Mouse (Mus musculus) macrophage (primary cell): Measurements from ENCODE around the gene Riox1. TPM values are rescaled to one million over a fixed set of nuclear protein-coding genes. Genes with fewer than 3 reads are reported as not detected.

Experiments used
- polyA plus RNA-seq: library from polyadenylated mRNA; stranded (reverse); fragments of 250-400 nt; gene quantifications from 3 replicates; pipeline ENCODE4 v1.2.4, GENCODE M21; 2018; ENCODE audit warnings: inconsistent platforms

Gene Riox1
- polyA plus RNA-seq, 1 experiment from 2014 or later = 3.4 TPM

Other genes starting within 250 kb of the Riox1 start
- not detected in 3 replicates for gene Papln, start 187.0 kb upstream of the Riox1 start, polyA plus RNA-seq
- gene Numb, start 28.7 kb upstream of the Riox1 start, polyA plus RNA-seq = 32.8 to 57.9 TPM (median 47.1 TPM) in 3 replicates
- gene Heatr4, start 34.2 kb downstream of the Riox1 start, polyA plus RNA-seq = not detected in 3 replicates
- gene Acot2, start 37.3 kb downstream of the Riox1 start, polyA plus RNA-seq = 9.4 to 14.1 TPM (median 11.7 TPM) in 3 replicates
- gene Acot1, start 58.9 kb downstream of the Riox1 start, polyA plus RNA-seq = 1.9 to 4.4 TPM (median 3.0 TPM) in 3 replicates
- gene Acot4, start 87.8 kb downstream of the Riox1 start, polyA plus RNA-seq = 0.05 to 0.83 TPM (median 0.11 TPM) in 3 replicates
- gene Gm49366, start 88.3 kb downstream of the Riox1 start, polyA plus RNA-seq = not detected in 3 replicates
- gene Acot3, start 101.5 kb downstream of the Riox1 start, polyA plus RNA-seq = not detected in 3 replicates
- gene Acot5, start 118.7 kb downstream of the Riox1 start, polyA plus RNA-seq = not detected in 3 replicates
- 0.25 to 1.5 TPM (median 0.76 TPM) in 3 replicates for gene Acot6, start 150.0 kb downstream of the Riox1 start, polyA plus RNA-seq
- gene Dnal1, start 163.8 kb downstream of the Riox1 start, polyA plus RNA-seq = 1.2 to 2.2 TPM (median 1.7 TPM) in 3 replicates
- 0.13 to 0.29 TPM (median 0.20 TPM) in 3 replicates for gene Pnma1, start 197.9 kb downstream of the Riox1 start, polyA plus RNA-seq